Mouse (Mus musculus) hematopoietic stem cell, adult 5-6 weeks (primary cell): Measurements from ENCODE around the gene Adgrl3. TPM values are rescaled to one million over a fixed set of nuclear protein-coding genes. Genes with fewer than 3 reads are reported as not detected.

Experiments used
- ATAC-seq, 2 experiments: fragments of 125-278 bp in 1 of 2; replicated peaks in 1 of 2; 2 replicates each; pipeline ENCODE4 v1.8.0; 2016 to 2017; ENCODE audit warnings: inconsistent platforms in 2 of 2, mild to moderate bottlenecking in 2 of 2, moderate number of reproducible peaks in 2 of 2, low read depth in 1 of 2, moderate TSS enrichment in 1 of 2; ENCODE audit not compliant: low FRiP score in 2 of 2, poor library complexity in 2 of 2, severe bottlenecking in 2 of 2, insufficient read depth in 1 of 2, low TSS enrichment in 1 of 2
- total RNA-seq: library from RNA; stranded (forward); fragments of 172-1452, 232-1000 nt; gene quantifications from 2 replicates; pipeline ENCODE4 v1.2.3, GENCODE M21; 2017

The Adgrl3 gene
- total RNA-seq, 1 experiment from 2014 or later, result not detected

DNA sequence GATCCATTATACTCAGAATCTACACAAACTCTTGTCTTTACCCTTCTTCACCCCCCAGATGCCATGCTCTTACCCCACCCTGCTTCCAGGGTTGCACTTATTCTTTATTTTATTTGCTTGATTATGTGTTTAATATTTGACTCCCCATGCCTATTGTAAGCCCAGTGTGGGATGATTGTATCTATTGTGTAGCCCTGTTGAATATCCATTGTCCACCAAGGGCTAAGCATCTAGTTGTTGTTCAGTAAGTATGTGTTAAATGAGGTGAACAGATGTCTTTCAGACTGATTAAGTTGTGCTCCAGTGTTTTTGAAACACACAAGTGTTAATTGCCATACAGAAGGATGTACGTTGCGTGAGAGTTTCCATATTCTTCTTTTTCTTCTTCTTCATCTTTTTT is 44.1 kb downstream of the Adgrl3 start:
- ATAC-seq, result no peak

DNA sequence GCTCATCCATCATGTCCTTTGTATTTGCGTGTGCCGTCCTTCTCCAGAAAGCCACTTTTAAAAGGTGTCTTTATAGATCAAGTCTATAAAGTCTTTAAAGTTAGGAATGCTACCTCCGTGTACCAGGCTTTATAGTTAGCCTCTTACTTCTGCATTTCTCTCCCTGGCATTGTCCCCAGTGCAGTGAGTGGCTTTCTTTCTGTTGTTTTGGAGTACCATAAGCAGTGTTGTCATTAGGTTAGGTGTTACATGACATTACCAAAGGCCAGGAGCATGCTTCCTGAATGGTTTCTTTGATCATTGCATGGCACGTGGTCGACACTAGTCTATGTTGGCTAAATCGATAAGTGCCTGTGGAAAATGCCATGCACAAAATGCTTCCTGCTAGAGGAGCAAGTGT is 48.2 kb downstream of the Adgrl3 start:
- peak; percentile 87 to 97 for ATAC-seq

DNA sequence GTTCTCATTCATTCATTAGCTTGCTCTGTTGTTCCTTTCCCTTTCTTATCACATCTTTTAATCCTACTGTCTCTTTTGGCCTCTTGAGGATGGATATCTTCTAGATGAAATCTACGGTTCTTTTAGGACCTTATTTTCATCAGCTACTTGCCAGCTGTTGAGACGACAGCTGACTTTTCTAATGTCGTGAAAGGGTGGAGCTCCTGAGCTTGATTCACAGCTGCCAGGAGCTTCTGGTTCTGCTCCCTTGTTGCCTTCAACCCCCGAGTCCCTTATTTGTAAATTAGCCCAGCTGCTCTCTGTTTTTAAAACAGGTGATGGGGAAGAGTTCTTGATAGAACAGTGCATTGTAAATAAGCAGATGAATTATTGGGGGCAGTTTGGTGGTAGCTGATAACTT is 48.9 kb downstream of the Adgrl3 start:
- no peak for ATAC-seq

DNA sequence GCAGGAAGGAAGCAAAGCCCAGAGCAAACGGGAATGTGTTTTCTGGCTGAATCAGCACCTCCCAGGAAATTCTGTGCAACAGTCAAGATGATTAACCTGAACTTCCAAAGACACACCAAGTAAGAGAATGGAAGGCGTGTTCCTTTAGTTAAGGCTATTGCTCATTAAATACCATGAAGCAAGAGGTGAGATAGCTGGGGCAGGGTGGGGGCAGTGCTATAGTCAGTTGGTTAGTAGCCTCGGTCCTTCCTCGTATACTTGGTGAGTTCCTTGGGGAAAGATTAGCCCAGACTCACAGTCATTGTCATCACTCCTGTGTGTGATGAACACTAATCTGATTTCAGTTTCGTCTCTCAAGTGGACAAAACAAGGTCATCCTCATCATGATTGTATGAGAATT is 53.0 kb downstream of the Adgrl3 start:
- ATAC-seq, result no peak

DNA sequence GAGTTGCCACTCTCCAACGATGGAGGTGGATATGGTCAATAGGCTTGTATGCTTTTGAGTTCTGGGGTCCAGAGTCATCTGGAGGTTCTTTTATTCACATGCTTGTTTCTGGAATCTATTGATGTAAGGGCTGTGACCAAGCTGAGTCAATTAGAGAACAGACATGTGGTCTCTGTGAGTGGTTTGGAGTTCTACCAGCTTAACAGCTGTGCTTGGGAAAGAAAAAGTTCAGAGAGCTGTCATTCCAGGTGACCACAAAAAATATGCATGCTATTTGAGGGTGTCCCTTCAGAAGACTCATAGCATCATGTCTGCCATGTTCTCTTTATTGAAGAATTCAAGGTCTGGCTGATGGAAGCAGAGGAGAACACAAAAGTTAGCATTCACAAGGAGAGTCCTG is 53.9 kb downstream of the Adgrl3 start:
- no peak for ATAC-seq

DNA sequence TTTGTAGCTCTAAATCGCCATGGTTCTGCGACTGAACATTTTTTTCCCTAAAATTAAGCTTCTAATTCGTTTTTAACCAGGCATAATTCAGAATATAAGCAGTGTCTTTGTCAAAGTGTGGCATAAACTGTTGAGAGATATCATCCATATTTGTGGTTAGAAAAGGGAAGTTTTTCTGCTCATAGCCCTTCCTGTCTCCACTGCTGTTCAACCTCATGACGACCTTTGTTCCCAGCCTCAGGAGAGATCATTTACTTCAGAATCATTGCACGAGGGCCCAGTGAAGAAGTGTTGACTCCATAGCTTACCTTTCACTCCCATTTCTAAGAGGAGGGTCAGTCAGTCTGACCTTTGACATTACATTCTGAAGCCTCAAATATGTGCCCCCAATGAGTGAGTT is 56.4 kb downstream of the Adgrl3 start:
- ATAC-seq, result peak; percentile 85 to 87

DNA sequence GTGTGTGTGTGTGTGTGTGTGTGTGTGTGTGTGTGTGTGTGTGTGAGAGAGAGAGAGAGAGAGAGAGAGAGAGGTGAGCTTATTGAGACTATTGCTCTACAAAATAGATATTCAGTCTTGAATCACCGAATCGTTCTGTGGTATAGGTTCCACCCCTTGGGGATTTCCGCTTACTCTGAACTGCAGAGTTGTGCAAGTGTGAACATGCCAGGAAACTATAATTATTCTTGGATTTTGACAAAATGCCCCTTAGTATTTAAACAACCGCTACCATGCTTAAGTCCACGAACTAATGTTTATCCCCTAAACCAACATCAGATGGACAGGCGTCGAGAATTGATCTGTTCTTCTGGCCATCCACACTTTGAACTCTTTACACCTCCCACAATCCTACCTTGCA is 57.1 kb downstream of the Adgrl3 start:
- no peak for ATAC-seq

DNA sequence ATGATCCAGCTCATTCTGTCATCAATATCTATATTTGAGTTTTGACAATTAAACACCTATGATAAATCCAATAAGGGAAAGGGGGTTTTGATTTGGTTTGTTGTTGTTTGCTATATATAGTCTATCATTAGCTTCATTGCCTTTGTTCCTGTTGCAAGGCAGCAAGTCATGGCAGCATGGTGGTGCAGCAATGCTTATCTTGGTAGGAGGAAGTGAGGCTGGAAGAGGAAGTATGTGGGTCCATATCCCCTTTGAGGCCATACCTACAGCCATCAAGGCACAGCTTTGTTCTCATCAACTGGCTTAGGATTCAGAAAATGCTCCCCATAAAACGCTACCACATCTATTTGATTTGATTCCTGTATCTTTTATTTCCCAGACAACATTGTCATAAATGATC is 58.1 kb downstream of the Adgrl3 start:
- ATAC-seq, result peak; percentile 60 to 78; a peak in 2 of 4 replicates

DNA sequence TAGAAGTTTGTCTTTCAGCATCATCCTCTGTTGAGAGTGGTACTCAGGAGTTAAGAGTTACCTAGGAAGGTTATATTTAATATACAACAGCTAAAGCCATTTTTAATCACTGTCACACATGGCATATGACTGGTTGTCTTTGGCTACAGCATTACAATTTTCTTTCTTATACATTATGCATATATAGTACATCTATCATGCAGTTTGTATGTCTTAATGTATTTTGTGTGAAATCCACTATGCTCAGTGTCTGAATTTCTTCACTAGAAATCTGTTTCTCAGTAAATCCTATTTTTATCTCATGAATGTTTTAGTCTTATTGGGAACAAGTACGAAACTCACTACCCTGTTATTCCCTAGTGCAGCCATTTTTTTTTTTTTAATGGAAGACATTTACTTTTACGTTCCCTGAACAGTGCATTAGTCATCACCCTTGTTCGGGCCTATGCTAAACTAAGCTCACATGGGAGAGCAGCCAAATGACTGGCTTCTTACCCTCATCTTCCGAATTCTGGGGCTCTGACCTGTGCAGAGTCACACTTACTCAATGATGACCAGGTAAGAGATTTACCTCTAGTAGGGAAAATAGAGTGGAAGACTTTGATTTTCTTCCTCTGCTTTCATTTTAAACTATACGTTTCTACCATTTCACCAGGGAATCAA is 63.9 kb downstream of the Adgrl3 start:
- ATAC-seq, result no peak

DNA sequence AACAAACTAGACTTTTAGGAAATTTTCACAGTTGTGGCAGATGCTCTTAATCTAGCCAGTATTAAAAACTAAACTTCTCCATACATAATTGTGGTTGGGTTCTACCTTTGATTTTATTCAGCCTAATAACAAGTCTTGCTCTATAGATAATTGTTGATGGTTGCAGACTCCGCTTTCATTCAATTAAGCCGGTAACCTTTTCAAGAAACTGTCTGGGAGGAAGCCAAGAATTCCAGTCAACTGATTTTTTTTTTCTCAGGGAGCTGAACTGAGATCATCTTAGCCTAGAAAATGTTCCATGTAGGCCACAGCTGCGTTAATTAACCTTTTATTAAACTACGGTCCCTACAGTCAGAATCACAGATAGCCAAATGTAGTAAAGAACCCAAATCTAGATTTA is 65.2 kb downstream of the Adgrl3 start:
- ATAC-seq, result no peak

DNA sequence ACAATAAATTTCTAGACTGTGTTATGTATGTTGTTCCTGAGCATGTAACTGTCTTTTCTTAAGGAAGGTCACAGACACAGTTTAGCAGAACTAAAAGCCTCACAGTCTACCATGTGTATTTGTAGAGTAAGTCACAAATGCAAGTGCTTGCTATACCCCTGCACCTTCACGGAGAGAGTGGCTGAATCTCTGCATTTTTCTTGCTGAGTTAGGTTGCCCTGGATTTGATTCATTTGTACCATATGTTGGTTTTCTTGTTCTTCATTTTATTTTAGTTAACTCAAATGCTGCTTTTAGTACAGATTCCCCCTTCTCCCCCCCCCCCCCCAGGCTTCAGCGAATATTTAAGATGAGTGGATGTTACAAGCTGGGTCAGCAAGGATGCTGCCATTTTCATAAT is 68.7 kb downstream of the Adgrl3 start:
- ATAC-seq, result no peak

DNA sequence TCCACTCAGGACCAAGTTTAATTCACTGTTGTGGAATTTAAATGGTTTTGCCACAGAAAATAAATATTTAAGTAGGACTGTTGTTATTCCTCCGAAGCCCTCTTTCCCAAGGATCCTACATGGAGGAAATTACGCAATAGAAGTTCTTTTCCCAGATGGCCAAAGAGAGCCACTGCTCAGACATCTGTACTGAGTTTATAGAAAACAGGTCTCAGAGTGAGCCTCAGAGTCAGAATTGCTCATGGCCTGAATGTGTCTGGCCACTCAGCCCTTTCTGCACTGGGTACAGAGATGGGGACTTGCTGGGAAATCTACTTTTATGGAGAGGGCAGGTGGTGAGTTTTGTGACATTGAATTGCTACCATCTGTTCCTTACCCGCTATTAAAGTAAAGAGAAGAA is 74.7 kb downstream of the Adgrl3 start:
- no peak for ATAC-seq

DNA sequence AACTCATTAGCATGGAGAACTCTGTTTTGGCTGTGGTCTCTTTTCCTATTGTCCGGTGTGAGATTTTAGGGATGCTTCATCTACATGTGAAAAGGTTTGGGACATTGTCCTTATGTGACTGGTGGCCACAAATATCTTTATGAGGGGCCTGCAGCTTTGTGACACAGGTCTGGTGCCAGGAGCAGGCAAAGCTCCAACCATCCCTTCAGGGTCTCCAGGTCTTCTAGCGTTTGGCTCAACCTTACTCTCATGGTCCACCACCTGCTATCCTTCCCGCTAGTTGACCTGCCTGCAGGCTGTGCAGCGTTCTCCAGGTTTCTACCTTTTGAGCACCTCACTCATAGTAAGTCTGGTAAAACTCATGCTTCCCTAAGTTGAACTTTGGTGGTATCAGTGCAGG is 77.2 kb downstream of the Adgrl3 start:
- no peak for ATAC-seq

DNA sequence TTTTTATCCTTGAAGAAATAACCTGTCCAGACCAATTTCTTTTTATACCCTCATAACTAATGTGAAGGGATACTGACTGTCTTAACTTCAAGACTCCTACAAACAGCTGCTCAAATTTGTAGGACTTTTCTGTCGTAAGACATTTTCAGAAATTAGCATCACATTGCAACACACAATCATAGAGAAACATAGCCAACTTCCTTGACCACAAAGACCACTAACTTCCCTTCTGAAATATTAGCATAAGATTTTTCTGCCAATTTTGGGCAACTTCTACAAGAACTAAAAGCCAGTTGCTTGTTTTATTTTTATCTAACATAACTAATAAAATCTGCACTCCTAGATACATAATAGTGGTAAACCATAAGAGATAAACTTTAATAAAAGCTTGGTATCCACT is 87.5 kb downstream of the Adgrl3 start:
- peak; percentile 94 to 96 for ATAC-seq

DNA sequence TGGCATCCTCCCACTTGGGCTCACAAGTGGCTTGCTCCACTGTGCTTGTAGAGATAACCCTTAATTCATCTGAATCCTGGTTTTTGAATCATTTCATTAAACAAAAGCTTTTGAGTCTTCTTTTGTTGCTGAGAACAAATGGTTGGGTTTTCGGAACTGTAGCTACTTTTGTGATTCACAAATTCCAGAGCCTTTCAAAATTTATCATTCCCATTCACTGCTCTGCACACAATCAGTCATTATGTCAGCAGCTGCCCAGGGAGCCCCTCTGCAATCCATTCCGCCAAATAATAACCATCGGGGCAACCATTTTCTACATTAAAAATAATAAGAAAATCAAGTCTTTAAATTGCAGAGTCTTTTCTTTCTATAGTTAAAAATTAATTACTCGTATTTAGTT is 104.5 kb downstream of the Adgrl3 start:
- no peak for ATAC-seq

DNA sequence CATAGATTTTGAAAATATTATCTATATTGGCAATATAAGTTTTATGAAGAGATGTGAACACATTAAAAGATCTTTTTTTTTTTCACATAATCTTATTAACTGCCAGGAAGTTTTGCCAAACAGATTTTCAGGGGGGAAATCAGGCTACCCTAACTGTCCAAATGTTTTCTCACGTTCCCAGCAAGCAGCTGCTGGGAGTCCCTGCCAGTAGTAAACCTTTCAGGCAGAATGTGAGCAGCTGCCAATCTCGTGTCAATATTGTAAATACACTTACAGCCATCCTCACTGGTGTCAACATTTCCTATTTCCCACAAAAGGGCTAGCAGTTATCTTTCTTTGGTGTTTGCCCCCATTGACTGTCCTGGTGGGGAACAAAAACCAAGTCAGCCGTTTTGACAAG is 107.7 kb downstream of the Adgrl3 start:
- ATAC-seq, result no peak

DNA sequence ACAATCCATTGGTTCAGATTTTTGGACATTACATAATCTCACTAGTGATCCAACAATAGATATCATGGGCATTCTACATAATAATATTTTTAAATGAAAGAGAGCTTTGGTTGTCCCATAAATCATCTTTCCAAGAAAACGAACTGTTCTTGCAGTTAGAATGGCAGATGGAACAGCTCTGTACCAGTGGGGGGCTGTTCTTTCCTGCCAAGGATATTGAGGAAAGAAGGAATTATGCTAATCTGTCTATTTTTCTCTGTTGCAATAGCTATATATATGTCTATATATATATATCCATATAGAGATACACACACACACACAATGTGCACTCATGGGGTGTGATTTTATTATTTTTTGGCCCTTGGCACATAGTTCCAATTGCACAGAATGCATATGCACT is 116.5 kb downstream of the Adgrl3 start:
- no peak for ATAC-seq

DNA sequence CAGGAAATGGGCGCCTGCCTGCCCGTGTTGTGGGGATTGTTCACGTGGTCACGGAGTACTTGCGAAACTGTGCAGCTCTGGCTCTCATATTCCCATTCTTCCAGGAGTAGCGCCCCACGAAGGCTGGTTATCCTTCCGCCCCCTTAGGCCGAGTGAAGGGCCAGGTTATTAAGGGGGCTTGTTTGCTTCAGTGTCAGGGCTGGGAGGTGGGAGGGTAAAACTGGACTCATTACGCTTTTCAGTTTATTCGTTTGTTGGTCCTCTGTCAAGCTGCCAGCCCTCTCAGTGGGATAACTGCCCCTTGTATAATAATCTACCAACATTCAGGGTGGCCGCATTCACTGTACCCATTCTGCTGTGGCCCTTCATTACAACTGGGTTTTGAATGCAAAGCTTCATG is 135.9 kb downstream of the Adgrl3 start:
- no peak for ATAC-seq

DNA sequence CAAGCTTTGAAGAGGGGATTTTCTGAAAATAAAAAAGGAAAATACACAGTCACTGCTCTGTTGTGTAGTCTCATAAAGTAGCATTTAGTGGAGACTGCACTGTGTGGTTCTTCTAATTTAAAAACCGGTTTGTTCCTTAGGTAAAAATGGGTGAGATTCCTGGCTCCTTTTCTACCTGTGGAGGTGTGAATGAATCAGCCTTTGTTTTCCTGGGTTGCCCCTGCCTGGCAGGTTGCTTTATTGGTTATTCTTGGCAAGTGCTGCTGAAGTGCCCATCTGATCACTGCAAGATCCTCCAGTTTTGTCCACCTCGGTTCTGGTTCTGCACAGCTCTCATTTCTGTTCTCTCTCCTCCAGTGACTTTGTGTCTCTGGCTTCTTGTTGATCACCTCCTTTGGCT is 136.3 kb downstream of the Adgrl3 start:
- no peak for ATAC-seq

DNA sequence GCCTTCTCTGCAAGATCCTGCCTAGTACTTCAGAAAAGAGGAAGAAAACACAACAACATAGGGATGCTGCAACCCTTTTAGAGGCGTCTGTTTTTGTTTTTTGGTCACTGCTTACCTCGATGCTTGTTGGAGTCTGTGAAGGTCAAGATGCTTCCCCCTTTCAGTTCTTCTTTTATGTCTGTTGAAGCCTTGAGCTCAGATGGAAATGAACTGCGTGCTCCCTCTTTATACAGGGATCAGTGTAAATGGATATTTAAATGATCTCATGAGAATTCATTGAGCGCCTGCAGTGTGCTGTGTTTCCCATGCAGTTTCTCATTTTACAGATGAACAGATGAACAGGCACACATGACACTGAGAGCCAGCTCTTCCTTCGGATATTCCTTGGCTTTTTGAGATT is 136.9 kb downstream of the Adgrl3 start:
- ATAC-seq, result no peak
